Mouse (Mus musculus): ENCODE measurements around the gene Snd1. TPM values are rescaled to one million over a fixed set of nuclear protein-coding genes. Genes with fewer than 3 reads are reported as not detected.

The Snd1 gene
- polyA plus RNA-seq, 1 experiment: 57.6 TPM

DNA sequence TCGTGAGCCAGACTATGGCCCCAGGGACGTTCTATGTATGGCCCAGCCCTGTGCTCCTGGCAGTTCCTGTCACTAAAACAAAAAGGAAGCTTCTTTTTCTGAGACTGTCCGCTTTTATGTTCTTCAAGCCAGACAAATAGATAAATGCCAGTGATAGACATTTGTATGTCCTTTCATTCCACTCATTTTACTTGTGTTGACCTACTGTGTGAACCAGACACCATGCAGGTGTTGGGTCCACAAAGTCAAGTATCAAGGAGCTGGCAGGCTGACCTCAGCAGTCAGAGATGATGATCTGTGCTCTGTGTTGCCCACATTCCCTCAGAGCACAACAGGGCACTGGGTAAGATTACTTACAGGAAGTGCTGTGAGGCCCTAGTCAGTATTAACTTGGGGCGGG is 381.9 kb downstream of the Snd1 start:
- peaks cover 47% of the 10 kb centered on the region for H3K36me3 ChIP-seq (replicated peaks; ENCODE audit: low read length)
- no peaks in the 10 kb centered on the region for H3K9me3 ChIP-seq
- peaks cover 85% of the 10 kb centered on the region for H3K4me1 ChIP-seq
- TF ChIP-seq GATA1 (IDR thresholded peaks at IDR 0.05; ENCODE audit: borderline replicate concordance, low read length): no peak
- TF ChIP-seq FLI1 (IDR thresholded peaks at IDR 0.05; ENCODE audit: low read length): no peak
- peak overlapping the region; percentile 34 for H3K4me3 ChIP-seq (replicated peaks)
- H3K27me3 ChIP-seq (replicated peaks): no peaks in the 10 kb centered on the region

DNA sequence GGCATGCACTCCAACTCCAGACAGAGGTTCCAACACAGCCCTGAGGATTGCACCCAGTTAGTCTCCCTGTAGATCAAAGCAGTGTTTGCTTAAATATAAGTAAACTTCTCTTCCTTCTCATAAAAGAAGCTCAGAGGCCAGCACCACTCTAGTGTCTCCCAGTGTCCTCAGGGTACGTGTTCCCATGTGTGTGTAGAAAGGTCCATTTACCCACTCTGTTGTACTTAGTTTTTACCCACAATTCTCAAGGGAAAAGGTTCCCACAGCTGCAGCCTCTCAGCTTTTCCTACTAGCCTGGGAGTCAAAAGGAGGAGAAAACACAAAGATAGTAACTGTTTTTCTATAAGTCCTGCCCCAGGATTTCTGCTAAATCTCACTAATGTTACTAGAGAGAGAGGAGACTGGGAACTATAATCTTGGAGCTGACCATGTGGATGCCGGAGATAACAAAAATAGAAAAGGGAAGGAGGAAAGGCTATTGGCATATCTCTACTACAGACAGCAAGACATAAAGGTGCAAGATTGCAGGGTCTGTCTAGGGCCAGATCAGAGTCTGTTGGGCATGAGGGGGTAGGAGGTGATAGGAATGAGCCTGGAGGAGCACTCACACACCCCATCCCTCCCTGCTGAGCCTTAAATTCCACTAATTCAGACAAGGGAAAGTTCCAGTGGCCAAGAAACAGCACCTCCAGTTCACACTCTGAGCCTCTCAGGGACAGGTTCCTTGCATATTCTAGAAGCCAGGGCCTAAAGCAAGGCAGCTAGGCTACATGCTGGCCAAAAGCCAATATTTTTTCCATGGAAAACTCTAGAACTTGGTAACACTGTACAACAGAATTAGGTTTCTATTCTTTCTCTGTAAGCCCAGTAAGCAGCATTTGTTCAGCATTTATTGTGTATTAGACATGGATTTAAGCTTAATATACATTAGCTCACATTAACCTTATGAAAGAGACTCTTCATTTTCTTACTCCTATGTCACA is 382.6 kb downstream of the Snd1 start:
- H3K9me3 ChIP-seq: no peaks in the 10 kb centered on the region
- TF ChIP-seq FLI1 (IDR thresholded peaks at IDR 0.05; ENCODE audit: low read length) (no peak), GATA1 (IDR thresholded peaks at IDR 0.05; ENCODE audit: borderline replicate concordance, low read length) (no peak)
- peaks cover 48% of the 10 kb centered on the region for H3K36me3 ChIP-seq (replicated peaks; ENCODE audit: low read length)

DNA sequence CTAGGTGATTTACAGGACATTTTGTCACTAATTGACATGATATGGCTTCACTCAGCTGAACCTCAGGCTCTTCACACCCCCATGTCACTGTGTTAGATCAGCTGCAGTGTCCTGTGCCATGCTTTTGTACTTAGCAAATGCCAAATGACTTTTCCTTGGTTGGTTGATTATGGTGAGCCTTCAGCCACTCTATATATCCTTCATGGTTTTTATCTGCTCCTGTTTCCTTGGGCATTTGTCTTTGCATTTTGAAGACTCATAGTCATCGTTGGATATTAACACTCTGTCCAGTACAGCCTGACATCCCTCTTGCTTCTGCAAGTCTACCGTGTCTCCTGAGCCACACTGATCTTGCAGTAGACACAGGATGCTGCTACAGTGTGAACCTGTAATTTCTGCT is 384.2 kb downstream of the Snd1 start:
- Histone ChIP-seq H3K36me3 (replicated peaks; ENCODE audit: low read length) (peaks cover 39% of the 10 kb centered on the region), H3K27me3 (replicated peaks) (no peaks in the 10 kb centered on the region), H3K4me1 (peaks cover 73% of the 10 kb centered on the region), H3K9me3 (no peaks in the 10 kb centered on the region), H3K4me3 (replicated peaks) (no peak overlapping the region)
- no peak for TF ChIP-seq FLI1 (IDR thresholded peaks at IDR 0.05; ENCODE audit: low read length)
- TF ChIP-seq GATA1 (IDR thresholded peaks at IDR 0.05; ENCODE audit: borderline replicate concordance, low read length): no peak

More for the DNA sequence above, 382.6 kb downstream of the Snd1 start:
- peak overlapping the region; percentile 7 for H3K4me3 ChIP-seq (replicated peaks)
- no peaks in the 10 kb centered on the region for H3K27me3 ChIP-seq (replicated peaks)
- peaks cover 85% of the 10 kb centered on the region for H3K4me1 ChIP-seq

DNA sequence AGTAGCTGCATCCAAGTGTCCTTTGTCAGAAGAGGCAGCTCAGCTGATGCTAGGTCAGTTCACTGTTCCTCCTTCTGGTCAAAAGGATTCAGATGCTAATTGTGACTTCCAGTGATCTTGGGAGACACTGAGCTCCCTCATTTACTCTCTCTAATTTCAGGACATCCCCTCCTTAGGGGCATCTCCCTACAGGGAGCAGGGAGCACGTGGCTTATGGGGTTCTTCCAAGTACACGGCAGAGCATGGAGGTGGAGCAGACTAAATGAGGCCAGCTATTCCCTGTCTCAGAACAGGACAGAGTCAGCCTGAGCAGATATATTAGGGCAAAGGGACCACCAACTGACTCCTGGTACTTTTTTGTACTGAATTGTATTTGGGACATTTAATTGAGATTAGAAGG is 385.5 kb downstream of the Snd1 start:
- peaks cover 37% of the 10 kb centered on the region for H3K36me3 ChIP-seq (replicated peaks; ENCODE audit: low read length)
- TF ChIP-seq GATA1 (IDR thresholded peaks at IDR 0.05; ENCODE audit: borderline replicate concordance, low read length): no peak

DNA sequence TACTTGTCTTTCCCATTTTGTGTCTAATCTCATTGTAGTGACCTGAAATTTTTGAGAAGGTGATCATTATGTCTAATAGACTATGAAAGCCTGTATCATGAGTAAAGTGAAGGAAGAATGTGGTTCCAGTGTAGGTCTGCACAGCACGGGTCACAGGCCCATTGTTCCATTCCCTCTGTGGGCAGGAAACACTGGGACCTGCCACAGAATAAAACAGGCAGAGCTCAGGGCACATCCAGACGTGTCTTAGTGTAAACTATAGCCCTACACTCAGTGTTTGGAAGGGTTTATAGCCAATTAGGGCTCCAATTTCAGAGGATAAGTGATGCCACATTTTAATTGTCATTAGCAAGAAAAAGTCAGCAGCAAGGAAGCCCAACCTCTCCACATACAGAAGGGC is 386.0 kb downstream of the Snd1 start:
- no peaks in the 10 kb centered on the region for H3K27me3 ChIP-seq (replicated peaks)
- no peak overlapping the region for H3K4me3 ChIP-seq (replicated peaks)
- H3K36me3 ChIP-seq (replicated peaks; ENCODE audit: low read length): peaks cover 35% of the 10 kb centered on the region
- no peaks in the 10 kb centered on the region for H3K9me3 ChIP-seq
- TF ChIP-seq GATA1 (IDR thresholded peaks at IDR 0.05; ENCODE audit: borderline replicate concordance, low read length) (no peak), FLI1 (IDR thresholded peaks at IDR 0.05; ENCODE audit: low read length) (no peak)
- peaks cover 71% of the 10 kb centered on the region for H3K4me1 ChIP-seq

More for the DNA sequence above, 385.5 kb downstream of the Snd1 start:
- H3K4me1 ChIP-seq: peaks cover 72% of the 10 kb centered on the region
- H3K27me3 ChIP-seq (replicated peaks): no peaks in the 10 kb centered on the region
- no peak overlapping the region for H3K4me3 ChIP-seq (replicated peaks)
- no peaks in the 10 kb centered on the region for H3K9me3 ChIP-seq

DNA sequence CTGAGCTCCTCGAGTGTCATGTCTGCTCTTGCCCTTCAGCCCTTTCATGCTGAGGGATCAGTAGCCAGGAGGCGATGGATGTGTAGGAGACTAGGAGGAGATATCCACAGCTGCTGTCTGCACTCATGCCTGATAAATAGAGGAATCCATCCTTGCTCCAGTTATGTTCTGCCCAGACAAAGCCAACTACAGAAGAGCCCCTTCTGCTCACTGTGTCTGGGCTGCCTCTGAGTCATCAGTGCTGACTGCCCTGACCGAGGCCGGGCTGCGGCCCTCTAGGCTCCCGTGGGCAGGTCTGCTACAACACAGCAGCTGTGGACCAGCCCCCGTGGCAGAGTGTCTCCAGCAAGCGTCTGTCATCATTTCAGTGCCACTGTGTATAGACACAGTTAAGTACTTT is 387.4 kb downstream of the Snd1 start:
- Histone ChIP-seq H3K36me3 (replicated peaks; ENCODE audit: low read length) (peaks cover 35% of the 10 kb centered on the region), H3K4me3 (replicated peaks) (no peak overlapping the region), H3K9me3 (no peaks in the 10 kb centered on the region), H3K27me3 (replicated peaks) (no peaks in the 10 kb centered on the region), H3K4me1 (peaks cover 71% of the 10 kb centered on the region)
- TF ChIP-seq FLI1 (IDR thresholded peaks at IDR 0.05; ENCODE audit: low read length) (no peak), GATA1 (IDR thresholded peaks at IDR 0.05; ENCODE audit: borderline replicate concordance, low read length) (no peak)

GRCm38 (mm10) chr6:28864684-28865083 is 389.7 kb downstream of the Snd1 start:
- TF ChIP-seq GATA1 (IDR thresholded peaks at IDR 0.05; ENCODE audit: borderline replicate concordance, low read length): no peak
- no peak for TF ChIP-seq FLI1 (IDR thresholded peaks at IDR 0.05; ENCODE audit: low read length)
- Histone ChIP-seq H3K4me1 (peaks cover 71% of the 10 kb centered on the region), H3K27me3 (replicated peaks) (no peaks in the 10 kb centered on the region), H3K4me3 (replicated peaks) (no peak overlapping the region), H3K36me3 (replicated peaks; ENCODE audit: low read length) (peaks cover 36% of the 10 kb centered on the region), H3K9me3 (no peaks in the 10 kb centered on the region)

GRCm38 (mm10) chr6:28865112-28865511 is 390.2 kb downstream of the Snd1 start:
- TF ChIP-seq FLI1 (IDR thresholded peaks at IDR 0.05; ENCODE audit: low read length) (no peak), GATA1 (IDR thresholded peaks at IDR 0.05; ENCODE audit: borderline replicate concordance, low read length) (no peak)
- Histone ChIP-seq H3K9me3 (no peaks in the 10 kb centered on the region), H3K4me3 (replicated peaks) (no peak overlapping the region), H3K27me3 (replicated peaks) (no peaks in the 10 kb centered on the region), H3K36me3 (replicated peaks; ENCODE audit: low read length) (peaks cover 34% of the 10 kb centered on the region), H3K4me1 (peaks cover 71% of the 10 kb centered on the region)

DNA sequence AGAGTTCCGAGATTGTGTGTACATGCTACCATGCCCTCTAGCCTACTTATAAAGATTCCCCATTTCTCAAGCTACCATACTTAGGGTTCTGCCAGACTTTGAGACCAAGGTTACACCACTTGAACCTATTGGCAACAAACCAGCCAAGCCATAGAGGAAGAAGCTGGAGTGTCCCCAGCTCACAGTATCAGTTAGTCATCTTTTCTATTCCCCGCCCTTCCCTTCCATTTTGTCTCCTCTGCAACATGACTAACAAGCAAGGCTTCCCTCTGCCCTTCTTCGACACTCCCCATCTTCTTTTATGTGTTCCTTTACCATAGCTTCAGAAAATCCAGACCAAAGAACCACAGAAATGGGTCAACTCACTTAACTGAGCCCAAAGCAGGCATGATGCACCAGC is 391.3 kb downstream of the Snd1 start:
- Histone ChIP-seq H3K4me3 (replicated peaks) (no peak overlapping the region), H3K9me3 (no peaks in the 10 kb centered on the region), H3K4me1 (peaks cover 66% of the 10 kb centered on the region), H3K27me3 (replicated peaks) (no peaks in the 10 kb centered on the region), H3K36me3 (replicated peaks; ENCODE audit: low read length) (peaks cover 30% of the 10 kb centered on the region)
- TF ChIP-seq GATA1 (IDR thresholded peaks at IDR 0.05; ENCODE audit: borderline replicate concordance, low read length) (no peak), FLI1 (IDR thresholded peaks at IDR 0.05; ENCODE audit: low read length) (no peak)

GRCm38 (mm10) chr6:28867516-28868251 is 392.7 kb downstream of the Snd1 start:
- TF ChIP-seq GATA1 (IDR thresholded peaks at IDR 0.05; ENCODE audit: borderline replicate concordance, low read length): no peak
- no peak for TF ChIP-seq FLI1 (IDR thresholded peaks at IDR 0.05; ENCODE audit: low read length)
- Histone ChIP-seq H3K4me3 (replicated peaks) (peak overlapping the region; percentile 42), H3K9me3 (no peaks in the 10 kb centered on the region), H3K27me3 (replicated peaks) (no peaks in the 10 kb centered on the region), H3K36me3 (replicated peaks; ENCODE audit: low read length) (peaks cover 31% of the 10 kb centered on the region), H3K4me1 (peaks cover 70% of the 10 kb centered on the region)
